Mouse (Mus musculus) intestine, embryonic 16.5 days (tissue): Measurements from ENCODE around the gene Fam92b. TPM values are rescaled to one million over a fixed set of nuclear protein-coding genes. Genes with fewer than 3 reads are reported as not detected.

Experiments
- ATAC-seq: fragments of 200-750 bp; cut with Nextera tagmentation; 2 replicates; pipeline ENCODE4 v1.8.0; 2017; ENCODE audit warnings: moderate TSS enrichment, moderate library complexity
- H3K27ac ChIP-seq: fragments of 300-500 bp; sonication (generic); 2 replicates; pipeline ENCODE4 v1.5.1; 2014; ENCODE audit warnings: mild to moderate bottlenecking, low read length
- H3K27me3 ChIP-seq: fragments of 300-500 bp; sonication (generic); replicated peaks from 2 replicates; pipeline ENCODE4 v1.6.1; 2014; ENCODE audit warnings: low read length, control low read depth, mixed read lengths; ENCODE audit not compliant: control insufficient read depth, insufficient read depth
- H3K36me3 ChIP-seq: fragments of 300-500 bp; sonication (generic); 2 replicates; pipeline ENCODE4 v1.6.1; 2014; ENCODE audit warnings: low read length, control low read depth; ENCODE audit not compliant: control insufficient read depth, insufficient read depth
- H3K4me1 ChIP-seq: fragments of 300-500 bp; sonication (generic); 2 replicates; pipeline ENCODE4 v1.6.1; 2014; ENCODE audit warnings: low read length, control low read depth, mixed read lengths; ENCODE audit not compliant: control insufficient read depth, insufficient read depth
- H3K4me2 ChIP-seq: fragments of 300-500 bp; sonication (generic); 2 replicates; pipeline ENCODE4 v1.6.1; 2014; ENCODE audit warnings: low read depth, low read length, control low read depth
- H3K4me3 ChIP-seq: fragments of 300-500 bp; sonication (generic); 2 replicates; pipeline ENCODE4 v1.5.1; 2014; ENCODE audit warnings: mild to moderate bottlenecking, low read length
- H3K9ac ChIP-seq: fragments of 300-500 bp; sonication (generic); 2 replicates; pipeline ENCODE4 v1.6.1; 2014; ENCODE audit warnings: low read depth, low read length
- H3K9me3 ChIP-seq: fragments of 300-500 bp; sonication (generic); 2 replicates; pipeline ENCODE4 v1.6.1; 2016; ENCODE audit warnings: low read length, control low read depth; ENCODE audit not compliant: control insufficient read depth
- WGBS: fragments of 180-500 bp; shearing (Covaris S2); extraction: QIAGEN DNeasy Blood & Tissue Kit; methylation state at CpG from one replicate; pipeline ENCODE4 v1.1.7; 2014; 5-methylcytosine and 5-hydroxymethylcytosine counted together
- polyA plus RNA-seq: library from polyadenylated mRNA; unstranded; fragments of >200 nt; fragmentation: Nextera tagmentation; extraction: Ambion mirVana; gene quantifications from 2 replicates; pipeline ENCODE4 v1.2.1, GENCODE M21; 2015

The Fam92b gene
- polyA plus RNA-seq, 1 experiment from 2014 or later: 0.55 TPM

- WGBS: 65% methylated on average over 8 of the region's 8 CpGs
- H3K36me3 ChIP-seq: no peaks in the 10 kb centered on the region
- H3K9ac ChIP-seq: no peak overlapping the region
- H3K27me3 ChIP-seq: no peaks in the 10 kb centered on the region
- no peak overlapping the region for H3K27ac ChIP-seq
- no peak for ATAC-seq
- no peaks in the 10 kb centered on the region for H3K9me3 ChIP-seq
- H3K4me1 ChIP-seq: no peaks in the 10 kb centered on the region
- no peak overlapping the region for H3K4me3 ChIP-seq
- H3K4me2 ChIP-seq: no peak overlapping the region
Measured at GRCm38 (mm10) chr8:120163376-120163775, 13.9 kb downstream of the Fam92b start.

GRCm38 (mm10) chr8:120162404-120162752 is 14.9 kb downstream of the Fam92b start:
- H3K4me2 ChIP-seq: no peak overlapping the region
- no peaks in the 10 kb centered on the region for H3K4me1 ChIP-seq
- 85% methylated on average over 5 of the region's 5 CpGs for WGBS
- no peaks in the 10 kb centered on the region for H3K27me3 ChIP-seq
- H3K9me3 ChIP-seq: no peaks in the 10 kb centered on the region
- no peaks in the 10 kb centered on the region for H3K36me3 ChIP-seq
- no peak overlapping the region for H3K4me3 ChIP-seq
- ATAC-seq: no peak
- no peak overlapping the region for H3K27ac ChIP-seq
- H3K9ac ChIP-seq: no peak overlapping the region

GRCm38 (mm10) chr8:120161658-120162403 is 15.4 kb downstream of the Fam92b start:
- 83% methylated on average over 16 of the region's 16 CpGs for WGBS
- Histone ChIP-seq H3K27me3 (no peaks in the 10 kb centered on the region), H3K36me3 (no peaks in the 10 kb centered on the region), H3K9me3 (no peaks in the 10 kb centered on the region), H3K4me1 (no peaks in the 10 kb centered on the region), H3K4me3 (no peak overlapping the region), H3K27ac (no peak overlapping the region), H3K9ac (no peak overlapping the region), H3K4me2 (no peak overlapping the region)
- ATAC-seq: no peak

- WGBS: 79% methylated on average over 8 of the region's 8 CpGs
- Histone ChIP-seq H3K27me3 (no peaks in the 10 kb centered on the region), H3K27ac (no peak overlapping the region), H3K4me1 (no peaks in the 10 kb centered on the region), H3K4me3 (no peak overlapping the region), H3K9ac (no peak overlapping the region), H3K36me3 (no peaks in the 10 kb centered on the region), H3K9me3 (no peaks in the 10 kb centered on the region), H3K4me2 (no peak overlapping the region)
- ATAC-seq: no peak
Measured at GRCm38 (mm10) chr8:120160366-120160765, 16.9 kb downstream of the Fam92b start.

- Histone ChIP-seq H3K36me3 (no peaks in the 10 kb centered on the region), H3K4me3 (no peak overlapping the region), H3K4me1 (no peaks in the 10 kb centered on the region), H3K27ac (no peak overlapping the region), H3K4me2 (no peak overlapping the region), H3K9me3 (no peaks in the 10 kb centered on the region), H3K9ac (no peak overlapping the region), H3K27me3 (no peaks in the 10 kb centered on the region)
- no peak for ATAC-seq
- 44% methylated on average over 7 of the region's 7 CpGs for WGBS
Measured at GRCm38 (mm10) chr8:120152636-120153035, 24.6 kb downstream of the Fam92b start.

GRCm38 (mm10) chr8:120151151-120151550 is 26.1 kb downstream of the Fam92b start:
- Histone ChIP-seq H3K9me3 (no peaks in the 10 kb centered on the region), H3K9ac (no peak overlapping the region), H3K36me3 (no peaks in the 10 kb centered on the region), H3K4me2 (no peak overlapping the region), H3K27ac (no peak overlapping the region), H3K27me3 (no peaks in the 10 kb centered on the region), H3K4me1 (no peaks in the 10 kb centered on the region), H3K4me3 (no peak overlapping the region)
- WGBS: 78% methylated on average over 9 of the region's 9 CpGs
- ATAC-seq: no peak

GRCm38 (mm10) chr8:120150028-120150427 is 27.2 kb downstream of the Fam92b start:
- WGBS: 66% methylated on average over 12 of the region's 12 CpGs
- no peaks in the 10 kb centered on the region for H3K27me3 ChIP-seq
- H3K4me2 ChIP-seq: no peak overlapping the region
- H3K27ac ChIP-seq: no peak overlapping the region
- H3K36me3 ChIP-seq: no peaks in the 10 kb centered on the region
- no peak overlapping the region for H3K4me3 ChIP-seq
- ATAC-seq: no peak
- H3K9me3 ChIP-seq: no peaks in the 10 kb centered on the region
- no peak overlapping the region for H3K9ac ChIP-seq
- H3K4me1 ChIP-seq: no peaks in the 10 kb centered on the region

GRCm38 (mm10) chr8:120146051-120146450 is 31.2 kb downstream of the Fam92b start:
- H3K9me3 ChIP-seq: no peaks in the 10 kb centered on the region
- H3K9ac ChIP-seq: no peak overlapping the region
- no peaks in the 10 kb centered on the region for H3K27me3 ChIP-seq
- WGBS: 87% methylated on average over 1 of the region's 1 CpGs
- no peak overlapping the region for H3K4me3 ChIP-seq
- ATAC-seq: no peak
- peaks cover 7% of the 10 kb centered on the region; the same call in 1 of the 2 replicates for H3K4me1 ChIP-seq
- H3K4me2 ChIP-seq: no peak overlapping the region
- no peaks in the 10 kb centered on the region for H3K36me3 ChIP-seq
- no peak overlapping the region for H3K27ac ChIP-seq

GRCm38 (mm10) chr8:120144652-120145301 is 32.5 kb downstream of the Fam92b start:
- no peaks in the 10 kb centered on the region for H3K27me3 ChIP-seq
- no peak overlapping the region for H3K4me3 ChIP-seq
- peaks cover 17% of the 10 kb centered on the region; the same call in 1 of the 2 replicates for H3K4me1 ChIP-seq
- H3K27ac ChIP-seq: no peak overlapping the region
- H3K4me2 ChIP-seq: no peak overlapping the region
- ATAC-seq: no peak
- 49% methylated on average over 12 of the region's 12 CpGs for WGBS
- H3K9me3 ChIP-seq: no peaks in the 10 kb centered on the region
- H3K9ac ChIP-seq: peak overlapping the region; percentile 19; the same call in 1 of the 2 replicates
- H3K36me3 ChIP-seq: no peaks in the 10 kb centered on the region
